Mouse (Mus musculus): Measurements from ENCODE around the gene Zfp423. TPM values are rescaled to one million over a fixed set of nuclear protein-coding genes. Genes with fewer than 3 reads are reported as not detected.

Gene Zfp423
- 2.6 TPM for polyA plus RNA-seq (2014; fragmentation: Illumina TruSeq; extraction: RNeasy Lipid Tissue Mini Kit (QIAGEN cat#74804); ENCODE audit: low read depth, low replicate concordance)

GRCm38 (mm10) chr8:87959320-87959920 is at the start of gene Zfp423:
TSS of gene Zfp423 (minus strand) at chr8:87959595.

Other genes starting within 250 kb of the Zfp423 start
- gene Cnep1r1, start 159.2 kb upstream of the Zfp423 start, polyA plus RNA-seq (2014; fragmentation: Illumina TruSeq; extraction: RNeasy Lipid Tissue Mini Kit (QIAGEN cat#74804); ENCODE audit: low read depth, low replicate concordance), result 48.4 TPM
- 32.2 TPM for gene Heatr3, start 178.3 kb upstream of the Zfp423 start, polyA plus RNA-seq (2014; fragmentation: Illumina TruSeq; extraction: RNeasy Lipid Tissue Mini Kit (QIAGEN cat#74804); ENCODE audit: low read depth, low replicate concordance)
- 21.2 TPM for gene Tent4b, start 239.6 kb upstream of the Zfp423 start, polyA plus RNA-seq (2014; fragmentation: Illumina TruSeq; extraction: RNeasy Lipid Tissue Mini Kit (QIAGEN cat#74804); ENCODE audit: low read depth, low replicate concordance)

Data from heart, adult 10 weeks (tissue).